Mouse (Mus musculus) heart, postnatal 14 days (tissue): ENCODE data around the gene Rnf150. TPM values are rescaled to one million over a fixed set of nuclear protein-coding genes. Genes with fewer than 3 reads are reported as not detected.

Experiments used
- DNase-seq, 2 experiments: peaks; one replicate each; pipeline ENCODE4 v3.0.0; 2021 to 2022
- intact Hi-C: fragments of 180-260 bp; cut with DNase I; formaldehyde crosslinking; loops from one replicate; pipeline ENCODE4 v1.15.1; 2025
- total RNA-seq, 2 experiments: library from RNA; stranded (reverse); gene quantifications; 2 replicates each; pipeline ENCODE4 v1.2.3; 2021

The Rnf150 gene
- total RNA-seq, 2 experiments from 2014 or later = 10.6 to 12.9 TPM

DNA sequence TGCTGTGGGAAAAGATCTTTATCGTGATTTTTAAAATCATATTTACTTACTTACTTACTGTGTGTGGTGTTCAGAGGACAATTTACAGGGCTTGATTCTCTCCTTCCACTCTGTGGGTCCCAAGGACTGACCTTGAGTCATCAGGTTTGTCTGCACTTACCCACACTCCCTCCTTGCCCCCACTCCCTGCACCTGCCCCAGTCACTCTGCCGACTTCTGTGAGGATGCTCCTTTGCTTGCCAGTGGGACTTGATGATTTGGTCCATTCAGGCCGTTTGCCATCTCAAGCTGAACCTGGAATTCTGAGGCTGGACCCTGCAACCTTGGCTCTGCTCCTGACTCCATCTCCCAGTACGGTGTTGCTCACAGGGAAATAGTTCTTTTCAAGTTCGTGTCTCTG is 63.4 kb downstream of the Rnf150 start:
- intact Hi-C loops = no loop called here
- DNase-seq = no peak

DNA sequence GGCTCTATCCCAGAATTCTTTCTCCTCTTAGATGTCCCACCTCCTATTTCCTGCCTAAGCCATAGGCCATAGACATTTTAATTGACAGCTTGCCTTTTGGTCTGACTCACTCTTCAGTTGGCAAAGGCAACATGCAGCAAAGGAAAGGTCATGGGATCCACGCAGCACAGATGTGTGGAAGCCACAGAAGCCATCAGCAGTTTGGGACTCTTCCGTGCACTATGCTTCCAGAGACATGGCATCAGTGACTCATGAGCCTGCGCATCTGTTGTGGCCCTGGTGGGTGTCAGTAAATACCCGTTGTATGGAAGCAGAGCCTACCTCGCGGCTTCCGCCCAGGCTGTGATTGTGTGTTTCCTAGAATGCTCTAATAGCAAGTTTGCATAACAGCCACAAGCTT is 68.4 kb downstream of the Rnf150 start:
- intact Hi-C loops = no loop called here
- DNase-seq = no peak

GRCm38 (mm10) chr8:82936162-82936561 is 73.0 kb downstream of the Rnf150 start:
- intact Hi-C loops = loop anchor here (5.0 kb wide), 1 partner anchor 69 kb away; no protein-coding TSS in a partner anchor
- no peak for DNase-seq

DNA sequence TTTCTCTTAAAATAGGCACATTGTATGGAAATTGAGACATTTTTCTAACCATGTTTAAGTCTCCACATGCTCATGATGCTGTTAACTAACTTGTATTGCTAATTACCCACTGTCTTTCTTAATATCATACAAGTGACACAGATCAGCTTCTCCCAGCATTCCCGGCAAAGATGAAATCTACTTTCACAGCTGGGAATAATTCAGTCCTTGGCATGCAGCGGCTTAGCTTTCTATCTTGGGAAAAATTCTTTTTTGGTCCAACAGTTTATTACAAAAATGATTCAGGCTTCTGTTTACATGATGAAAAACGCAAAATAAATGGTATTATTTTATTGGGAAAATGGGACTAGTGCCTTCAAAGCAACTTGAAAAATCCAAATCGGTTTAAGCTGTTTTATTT is 73.7 kb downstream of the Rnf150 start:
- DNase-seq = no peak

DNA sequence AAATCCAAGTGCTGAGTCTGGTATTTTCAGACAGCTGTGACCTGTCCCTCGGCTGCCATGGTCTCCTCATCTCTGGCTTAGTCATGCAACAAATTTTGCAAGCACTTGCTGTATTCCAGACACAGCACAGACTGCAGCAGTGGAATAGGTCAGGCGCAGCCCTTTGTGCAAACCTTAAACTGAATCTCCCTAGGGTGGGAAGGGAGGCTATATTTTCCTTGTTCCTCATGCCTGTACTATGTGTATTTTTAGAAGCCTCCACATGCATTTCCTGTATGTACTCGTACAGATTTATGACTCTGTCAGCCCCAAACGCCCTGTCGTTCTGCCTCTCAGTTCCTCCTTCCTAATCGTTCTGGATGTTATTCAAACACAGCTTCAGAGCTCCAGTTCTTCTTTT is 76.8 kb downstream of the Rnf150 start:
- peak; percentile 45 to 46 for DNase-seq
- intact Hi-C loops = loop anchor here (5.0 kb wide), 1 partner anchor 73 kb away; no protein-coding TSS in a partner anchor

More for the DNA sequence above, 73.7 kb downstream of the Rnf150 start:
- intact Hi-C loops = loop anchor here (5.0 kb wide), 1 partner anchor 70 kb away; no protein-coding TSS in a partner anchor

- peak in 1 of 2 experiments; percentile 11 for DNase-seq
- intact Hi-C loops = no loop called here
Observed at GRCm38 (mm10) chr8:82943223-82944006, 80.3 kb downstream of the Rnf150 start.

GRCm38 (mm10) chr8:82945867-82946266 is 82.7 kb downstream of the Rnf150 start:
- intact Hi-C loops = no loop called here

DNA sequence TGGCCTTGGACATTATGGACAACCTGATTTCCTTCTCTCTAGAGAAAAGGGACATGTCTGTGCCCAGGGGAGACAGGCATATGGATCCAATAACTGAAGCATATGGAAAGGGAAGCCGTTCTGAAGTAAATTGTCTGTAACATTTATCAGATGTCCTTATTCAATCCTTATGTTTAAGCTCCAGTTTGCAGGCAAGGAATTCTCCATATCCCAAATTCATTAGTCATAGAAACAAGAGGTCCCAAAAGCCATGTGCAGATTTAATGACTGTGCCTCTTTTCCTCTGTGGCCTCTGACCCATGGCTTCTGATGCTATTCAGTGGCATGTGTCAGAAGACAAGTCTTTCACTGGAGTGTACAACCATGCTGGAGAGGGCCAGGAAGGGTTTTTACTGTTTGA is 83.5 kb downstream of the Rnf150 start:
- intact Hi-C loops = no loop called here
- DNase-seq = no peak

More at GRCm38 (mm10) chr8:82945867-82946266, 82.7 kb downstream of the Rnf150 start:
- no peak for DNase-seq

DNA sequence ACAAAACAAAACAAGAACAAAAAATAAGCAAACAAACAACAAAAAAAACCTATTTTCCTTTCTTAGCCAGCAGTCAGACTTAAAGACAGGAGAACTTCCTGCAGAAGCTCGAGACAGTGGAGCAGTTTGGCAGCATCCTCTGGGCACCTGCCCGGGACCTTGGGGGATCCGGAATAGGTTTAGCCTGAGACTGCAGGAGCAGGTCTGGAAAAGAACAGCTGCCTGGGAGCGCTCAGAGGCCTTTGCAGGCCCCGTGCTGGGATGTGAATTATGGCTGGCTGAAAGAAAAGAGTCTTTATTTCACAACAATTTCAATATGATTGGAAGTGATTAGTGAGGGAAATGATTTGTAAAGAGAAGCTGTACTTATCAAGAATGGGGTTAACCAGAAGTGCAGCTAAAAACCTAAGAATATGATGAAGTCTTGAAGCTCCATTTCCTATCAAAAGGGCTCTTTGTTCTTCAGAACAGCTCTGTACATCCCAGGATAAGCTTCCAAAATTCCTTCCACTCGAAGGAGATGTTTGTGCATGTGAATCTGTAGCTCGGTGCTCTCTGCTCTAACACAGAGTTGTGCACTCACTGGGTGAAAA is 92.1 kb downstream of the Rnf150 start:
- DNase-seq = no peak
- intact Hi-C loops = no loop called here

GRCm38 (mm10) chr8:82959491-82959890 is 96.3 kb downstream of the Rnf150 start:
- DNase-seq = no peak
- intact Hi-C loops = no loop called here

DNA sequence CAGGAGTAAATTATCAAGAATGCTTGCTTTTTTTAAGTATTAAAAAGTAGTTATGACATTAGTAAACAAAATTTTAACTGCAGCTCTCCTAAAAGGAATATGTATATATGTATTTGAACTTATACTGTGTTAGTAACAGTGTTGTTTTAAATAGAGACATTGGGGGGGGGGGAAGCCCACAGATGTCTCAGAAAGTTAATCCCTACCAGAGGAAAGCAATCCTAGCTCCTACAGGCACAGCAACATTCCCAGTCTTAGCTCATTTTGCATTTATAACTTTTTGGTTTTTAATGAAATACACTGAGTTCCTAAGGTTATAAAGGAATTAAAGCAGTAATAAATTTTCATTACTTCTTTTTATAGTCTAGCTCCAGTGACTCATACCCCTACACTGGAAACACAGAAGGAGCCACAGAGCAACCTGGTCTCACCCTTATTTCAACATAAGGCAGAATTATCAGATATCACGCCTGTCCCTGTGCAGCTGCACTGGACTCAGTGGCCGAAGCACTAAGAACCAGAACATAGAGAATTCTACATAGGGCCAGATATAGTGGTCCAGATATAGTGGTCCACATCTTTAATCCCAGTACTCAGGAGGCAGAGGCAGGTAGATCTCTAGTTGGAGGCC is 96.9 kb downstream of the Rnf150 start:
- DNase-seq = no peak
- intact Hi-C loops = loop anchor here (5.0 kb wide), 1 partner anchor 98 kb away; the partner anchor contains the start of gene Rnf150

DNA sequence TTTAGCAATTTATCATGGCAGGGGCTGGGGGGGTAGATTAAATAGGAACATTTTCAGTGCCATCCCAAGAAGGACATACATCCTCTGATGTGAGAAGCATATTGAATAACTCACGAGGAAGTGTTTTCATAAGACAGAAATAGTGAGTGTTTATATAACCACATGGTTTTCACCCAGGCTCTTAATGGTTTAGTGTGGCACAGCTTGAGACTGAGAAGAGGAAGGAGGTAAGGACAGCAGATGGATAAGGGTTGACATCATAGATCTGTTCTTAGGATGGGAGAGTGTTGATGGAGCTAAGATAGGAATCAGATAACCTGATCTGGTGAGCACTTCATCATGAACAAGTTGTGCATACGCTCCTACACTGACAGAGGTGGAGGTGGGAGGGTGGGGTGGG is 101.4 kb downstream of the Rnf150 start:
- DNase-seq = no peak
- intact Hi-C loops = loop anchor here (5.0 kb wide), 1 partner anchor 102 kb away; the partner anchor contains the start of gene Rnf150

DNA sequence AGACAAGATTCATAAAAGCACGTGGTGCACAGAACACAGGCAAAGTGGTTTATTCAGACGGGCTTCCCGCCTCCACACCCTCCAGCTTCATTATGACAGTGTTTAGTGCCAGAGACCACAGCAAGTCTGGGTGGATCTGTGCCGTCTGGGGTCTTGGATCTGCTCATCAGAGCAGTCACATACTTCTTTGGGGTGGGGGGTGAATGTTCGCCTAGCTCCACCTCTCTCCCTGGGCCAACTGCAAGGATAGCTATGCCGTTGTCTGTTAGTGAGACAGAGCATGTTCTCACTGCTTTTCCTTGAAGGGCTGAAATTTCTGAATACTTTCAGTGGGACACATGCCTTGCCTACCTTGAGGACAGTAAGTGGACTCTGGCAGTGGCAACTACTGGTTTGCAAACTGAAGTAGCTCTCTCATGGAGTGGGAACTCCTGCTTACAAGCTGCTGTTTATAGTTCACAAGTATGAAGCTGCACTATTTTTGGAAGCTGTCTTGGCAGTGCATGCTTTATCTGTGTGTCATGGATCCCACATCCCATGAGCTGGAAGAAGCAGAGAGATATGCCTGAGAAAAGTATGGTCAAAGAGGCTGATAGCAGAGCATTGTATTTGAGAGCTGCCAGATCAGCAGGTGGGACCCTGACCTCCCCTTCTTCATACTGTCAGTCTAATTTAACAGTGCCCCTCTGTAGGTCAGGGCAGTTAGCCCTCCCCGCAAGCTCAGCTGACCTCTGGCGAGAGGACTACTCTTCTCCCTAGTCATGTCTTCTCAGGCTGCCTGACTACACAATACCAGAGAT is 104.9 kb downstream of the Rnf150 start:
- peak; percentile 16 to 43 for DNase-seq
- intact Hi-C loops = no loop called here

- intact Hi-C loops = no loop called here
- DNase-seq = peak in 1 of 2 experiments; percentile 16
Observed at GRCm38 (mm10) chr8:82969967-82970366, 106.8 kb downstream of the Rnf150 start.

DNA sequence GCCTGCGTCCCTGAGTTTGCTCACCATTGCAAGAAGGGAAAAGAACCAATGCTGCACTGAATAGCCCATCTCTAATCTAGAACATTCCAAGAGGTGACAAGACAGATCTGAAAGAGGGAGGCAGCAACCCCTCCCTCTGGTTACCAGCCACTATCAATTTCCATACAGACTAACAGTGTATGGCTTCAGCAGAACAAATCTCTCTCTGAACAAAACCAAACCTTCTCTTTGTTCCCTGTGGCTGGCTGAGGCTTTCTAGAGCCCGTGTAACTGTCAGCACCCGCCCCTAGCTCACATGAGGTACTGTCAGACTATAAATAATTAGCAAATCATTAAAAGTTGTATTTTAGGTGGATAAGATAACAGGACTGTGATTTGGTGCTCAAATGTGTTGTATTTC is 109.7 kb downstream of the Rnf150 start:
- intact Hi-C loops = no loop called here

DNA sequence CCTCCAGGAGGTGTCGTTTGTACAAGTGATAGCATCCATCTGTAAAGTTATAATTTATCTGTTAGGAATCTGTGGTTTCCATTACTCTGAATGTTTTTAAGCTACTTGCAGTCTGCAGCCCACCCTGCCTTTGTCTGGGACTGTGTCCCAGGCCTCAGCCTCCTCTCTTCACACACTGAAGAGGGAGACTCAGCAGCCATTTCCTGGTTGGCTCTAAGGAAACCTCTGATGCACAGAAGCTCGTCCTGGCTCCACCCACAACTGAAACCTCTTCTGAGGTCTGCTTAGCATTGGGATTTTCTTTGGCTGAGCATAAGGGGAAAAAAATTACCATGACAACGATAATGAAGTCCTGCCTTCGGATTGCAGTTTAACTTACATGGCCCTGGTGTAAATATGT is 110.2 kb downstream of the Rnf150 start:
- DNase-seq = no peak
- intact Hi-C loops = no loop called here

More for the DNA sequence above, 109.7 kb downstream of the Rnf150 start:
- DNase-seq = no peak

DNA sequence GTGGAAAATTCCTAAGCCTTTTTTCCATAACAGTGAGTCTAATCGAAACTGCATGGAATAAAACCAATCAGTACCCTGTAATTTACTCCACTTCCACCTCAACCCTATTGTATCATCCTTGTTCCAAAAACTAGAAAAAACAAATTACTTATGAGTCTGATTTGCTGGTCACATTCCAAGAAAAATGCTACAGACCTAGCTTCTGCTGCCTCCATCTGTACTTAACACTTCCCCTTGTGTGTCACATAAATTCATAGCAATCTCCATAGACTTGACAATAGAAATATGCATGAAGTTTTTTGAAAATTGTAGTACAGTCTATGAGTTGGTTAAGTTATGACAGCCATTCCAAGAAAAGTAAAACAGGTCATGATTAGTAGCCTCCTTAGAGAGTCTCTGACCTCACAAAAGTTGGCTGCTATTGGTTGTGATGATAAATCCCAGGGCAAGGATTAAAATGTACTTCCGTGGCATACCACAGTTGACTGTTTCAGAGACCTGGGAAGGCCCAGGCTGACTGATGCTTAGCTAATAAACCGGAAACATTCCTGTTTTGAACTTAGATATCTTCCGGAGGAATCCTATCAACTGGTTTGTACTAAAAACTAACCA is 118.2 kb downstream of the Rnf150 start:
- intact Hi-C loops = loop anchor here (5.0 kb wide), 1 partner anchor 119 kb away; the partner anchor contains the start of gene Rnf150
- no peak for DNase-seq

DNA sequence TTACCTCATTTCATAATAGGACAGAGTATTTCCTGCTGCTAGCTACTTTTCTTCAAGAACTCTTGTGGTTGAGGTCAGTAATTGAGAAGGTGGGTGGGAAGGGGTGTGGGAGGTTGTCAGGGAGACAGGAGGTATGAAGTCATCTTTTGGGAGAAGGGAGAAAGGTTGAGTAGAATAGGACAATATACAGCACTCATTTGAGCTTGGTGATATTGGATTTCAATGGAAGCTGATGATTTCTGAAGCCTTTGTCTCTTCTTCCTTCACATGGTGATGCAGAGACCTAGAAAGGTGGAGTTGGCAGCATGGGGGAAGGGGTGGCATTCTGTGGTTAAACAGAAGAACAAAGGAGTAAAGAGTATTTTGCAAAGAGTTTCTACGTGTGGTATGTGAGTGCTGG is 119.7 kb downstream of the Rnf150 start:
- intact Hi-C loops = loop anchor here (5.0 kb wide), 1 partner anchor 121 kb away; the partner anchor contains the start of gene Rnf150

GRCm38 (mm10) chr8:82983301-82983700 is 120.1 kb downstream of the Rnf150 start:
- no peak for DNase-seq
- intact Hi-C loops = loop anchor here (5.0 kb wide), 1 partner anchor 121 kb away; the partner anchor contains the start of gene Rnf150

More for the DNA sequence above, 119.7 kb downstream of the Rnf150 start:
- DNase-seq = no peak

DNA sequence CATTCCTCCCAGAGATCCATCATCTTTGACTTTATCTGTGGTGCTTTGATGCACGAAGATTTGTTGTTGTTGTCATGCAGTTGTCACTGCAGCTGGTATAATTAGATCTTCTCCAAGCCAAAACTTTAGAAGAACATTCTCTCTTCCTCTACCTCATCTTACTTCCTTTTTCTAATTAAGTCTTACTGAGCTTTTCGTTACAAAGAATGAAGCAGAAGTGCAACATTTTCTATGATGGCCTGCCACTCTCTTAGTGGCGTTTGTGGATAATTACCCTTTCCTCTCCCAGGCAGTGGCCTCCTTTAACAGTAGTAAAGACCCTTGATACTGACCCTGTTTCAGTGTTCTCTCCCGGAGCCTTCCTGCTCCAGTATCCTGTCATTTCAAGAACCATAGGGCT is 128.9 kb downstream of the Rnf150 start:
- DNase-seq = no peak
- intact Hi-C loops = no loop called here
